Mouse (Mus musculus) myocyte (in vitro differentiated cells): Measurements from ENCODE around the gene Klhl36. TPM values are rescaled to one million over a fixed set of nuclear protein-coding genes. Genes with fewer than 3 reads are reported as not detected.

Source experiments
- H3K27me3 ChIP-seq: one replicate; pipeline ENCODE4 v1.6.1; 2011; ENCODE audit not compliant: control insufficient read depth, insufficient read depth, insufficient read length
- H3K36me3 ChIP-seq: one replicate; pipeline ENCODE4 v1.6.1; 2011; ENCODE audit not compliant: control insufficient read depth, insufficient read depth
- H3K4me2 ChIP-seq: one replicate; pipeline ENCODE4 v1.6.1; 2011; ENCODE audit warnings: low read depth, control low read depth
- H3K4me3 ChIP-seq: one replicate; pipeline ENCODE4 v1.5.1; 2011; ENCODE audit warnings: mild to moderate bottlenecking, control low read depth, moderate library complexity
- H3K79me2 ChIP-seq: one replicate; pipeline ENCODE4 v1.6.1; 2011; ENCODE audit not compliant: control insufficient read depth, insufficient read depth
- H3ac ChIP-seq: one replicate; pipeline ENCODE4 v1.6.1; 2011; ENCODE audit not compliant: control insufficient read depth, insufficient read length
- CEBPB ChIP-seq: IDR thresholded peaks from 2 replicates; pipeline ENCODE4 v1.6.1; 2011; ENCODE audit warnings: mild to moderate bottlenecking, moderate library complexity; ENCODE audit not compliant: poor library complexity, insufficient read depth, severe bottlenecking
- E2F4 ChIP-seq: IDR thresholded peaks from one replicate; pipeline ENCODE4 v1.6.1; 2011; ENCODE audit warnings: mild to moderate bottlenecking, control low read depth, moderate library complexity; ENCODE audit not compliant: insufficient read depth
- MAX ChIP-seq: IDR thresholded peaks from one replicate; pipeline ENCODE4 v1.6.1; 2011; ENCODE audit warnings: low read depth, mild to moderate bottlenecking, control low read depth
- MYOD1 ChIP-seq, 3 experiments: IDR thresholded peaks; one replicate each; pipeline ENCODE4 v1.6.1; 2011; ENCODE audit warnings: control low read depth in 2 of 3, low read depth in 2 of 3, mild to moderate bottlenecking in 2 of 3, moderate library complexity in 1 of 3; ENCODE audit not compliant: insufficient read length in 2 of 3, control insufficient read depth in 1 of 3
- MYOG ChIP-seq, 3 experiments: IDR thresholded peaks; one replicate each; pipeline ENCODE4 v1.6.1; 2011; ENCODE audit warnings: control low read depth in 2 of 3, low read depth in 2 of 3, mild to moderate bottlenecking in 2 of 3; ENCODE audit not compliant: insufficient read length in 2 of 3, control insufficient read depth in 1 of 3, insufficient read depth in 1 of 3
- POLR2A ChIP-seq: IDR thresholded peaks from one replicate; pipeline ENCODE4 v1.6.1; 2011; ENCODE audit warnings: low read depth, mild to moderate bottlenecking, control low read depth, moderate library complexity; ENCODE audit not compliant: insufficient read length
- POLR2AphosphoS2 ChIP-seq: IDR thresholded peaks from one replicate; pipeline ENCODE4 v1.6.1; 2011; ENCODE audit warnings: low read depth, control low read depth; ENCODE audit not compliant: insufficient read length
- REST ChIP-seq: IDR thresholded peaks from one replicate; pipeline ENCODE4 v1.6.1; 2011; ENCODE audit warnings: mild to moderate bottlenecking, control low read depth, moderate library complexity; ENCODE audit not compliant: insufficient read depth, insufficient read length
- SRF ChIP-seq: IDR thresholded peaks from one replicate; pipeline ENCODE4 v1.6.1; 2011; ENCODE audit warnings: low read depth; ENCODE audit not compliant: control insufficient read depth, insufficient read length
- TCF12 ChIP-seq: IDR thresholded peaks from one replicate; pipeline ENCODE4 v1.6.1; 2011; ENCODE audit warnings: mild to moderate bottlenecking, control low read depth; ENCODE audit not compliant: poor library complexity, insufficient read depth, severe bottlenecking
- TCF3 ChIP-seq: IDR thresholded peaks from one replicate; pipeline ENCODE4 v1.6.1; 2011; ENCODE audit warnings: low read depth, control low read depth; ENCODE audit not compliant: insufficient read length
- USF1 ChIP-seq: IDR thresholded peaks from one replicate; pipeline ENCODE4 v1.6.1; 2011; ENCODE audit warnings: low read depth, mild to moderate bottlenecking, control low read depth, moderate library complexity
- polyA plus RNA-seq: library from polyadenylated mRNA; unstranded; fragments of >200 nt; fragmentation: generic; extraction: Trizol; gene quantifications from one replicate; pipeline ENCODE4 v1.2.1, GENCODE M21; 2012; ENCODE audit warnings: missing spikeins

Klhl36 gene
- polyA plus RNA-seq, 1 experiment: 4.0 TPM

DNA sequence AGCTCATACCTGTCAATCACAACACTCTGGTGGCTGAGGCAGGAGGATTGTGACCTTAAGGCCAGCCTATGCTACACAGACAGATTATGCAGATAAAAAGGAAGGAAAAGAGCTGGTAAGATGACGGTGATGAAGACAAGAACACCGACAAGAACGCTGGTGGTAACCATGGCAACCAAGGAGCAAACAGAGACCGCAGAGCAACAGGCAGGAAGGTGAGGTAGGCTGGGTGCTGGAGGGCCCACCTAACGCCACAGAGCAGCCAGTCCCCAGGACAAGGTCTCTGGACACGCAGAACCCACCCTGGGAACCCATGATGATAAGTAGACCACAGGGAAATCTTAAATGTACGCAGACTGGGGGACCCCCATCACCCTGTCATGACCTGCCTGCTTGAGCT lies 31.5 kb upstream of the Klhl36 start:
- Histone ChIP-seq H3K27me3 (no peaks in the 10 kb centered on the region), H3K36me3 (no peaks in the 10 kb centered on the region), H3K4me2 (no peak overlapping the region), H3K4me3 (no peak overlapping the region), H3K79me2 (peaks cover 42% of the 10 kb centered on the region), H3ac (no peak overlapping the region)
- no peak for TF ChIP-seq REST
- TF ChIP-seq SRF: no peak
- no peak for TF ChIP-seq MAX
- TF ChIP-seq POLR2A: no peak
- no peak for TF ChIP-seq E2F4
- TF ChIP-seq POLR2AphosphoS2: no peak
- no peak for TF ChIP-seq MYOG (IDR thresholded peaks at IDR 0.05; ENCODE audit: control insufficient read depth in 1 of 3, insufficient read depth in 1 of 3, insufficient read length in 2 of 3, low read depth in 2 of 3)
- no peak for TF ChIP-seq CEBPB

DNA sequence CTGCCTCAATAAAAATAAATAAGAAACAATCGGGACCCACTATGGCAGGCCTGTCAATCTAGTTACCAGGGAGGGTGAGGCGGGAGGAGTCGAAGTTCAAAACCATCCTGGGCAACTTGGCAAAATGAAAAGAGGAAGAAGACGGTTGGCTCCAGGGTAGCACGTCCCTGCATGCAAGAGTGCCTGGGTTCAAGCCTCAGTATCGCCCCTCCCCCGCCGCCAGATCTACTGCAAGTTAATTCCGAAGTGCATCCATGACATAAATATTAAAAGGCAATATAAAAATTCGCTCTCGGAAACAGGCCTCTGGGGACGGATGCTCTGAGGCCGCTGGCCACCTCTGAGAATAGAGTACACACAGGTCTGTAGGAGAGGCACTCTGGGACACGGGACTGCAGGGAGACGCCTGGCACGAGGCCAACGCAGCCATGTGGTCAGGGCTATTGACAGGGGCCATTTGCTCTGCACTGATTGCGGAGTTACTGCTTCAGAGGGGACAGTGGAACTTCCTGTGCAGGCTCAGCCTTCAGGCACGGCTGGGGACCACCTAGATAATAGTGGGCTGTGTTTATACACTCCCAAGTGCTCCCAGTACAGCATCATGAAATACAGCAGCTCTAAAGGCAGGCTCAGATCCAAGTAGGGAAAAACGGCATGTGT lies 30.6 kb upstream of the Klhl36 start:
- Histone ChIP-seq H3K4me2 (no peak overlapping the region), H3K79me2 (peaks cover 43% of the 10 kb centered on the region), H3K36me3 (no peaks in the 10 kb centered on the region), H3ac (no peak overlapping the region), H3K27me3 (no peaks in the 10 kb centered on the region), H3K4me3 (no peak overlapping the region)
- TF ChIP-seq POLR2A (no peak), MYOG (IDR thresholded peaks at IDR 0.05; ENCODE audit: control insufficient read depth in 1 of 3, insufficient read depth in 1 of 3, insufficient read length in 2 of 3, low read depth in 2 of 3) (no peak), CEBPB (no peak), POLR2AphosphoS2 (no peak), E2F4 (no peak), MYOD1 (IDR thresholded peaks at IDR 0.05; ENCODE audit: control insufficient read depth in 1 of 3, insufficient read length in 2 of 3, low read depth in 2 of 3) (no peak), SRF (no peak), MAX (no peak), TCF12 (no peak), TCF3 (no peak), REST (no peak), USF1 (no peak)

DNA sequence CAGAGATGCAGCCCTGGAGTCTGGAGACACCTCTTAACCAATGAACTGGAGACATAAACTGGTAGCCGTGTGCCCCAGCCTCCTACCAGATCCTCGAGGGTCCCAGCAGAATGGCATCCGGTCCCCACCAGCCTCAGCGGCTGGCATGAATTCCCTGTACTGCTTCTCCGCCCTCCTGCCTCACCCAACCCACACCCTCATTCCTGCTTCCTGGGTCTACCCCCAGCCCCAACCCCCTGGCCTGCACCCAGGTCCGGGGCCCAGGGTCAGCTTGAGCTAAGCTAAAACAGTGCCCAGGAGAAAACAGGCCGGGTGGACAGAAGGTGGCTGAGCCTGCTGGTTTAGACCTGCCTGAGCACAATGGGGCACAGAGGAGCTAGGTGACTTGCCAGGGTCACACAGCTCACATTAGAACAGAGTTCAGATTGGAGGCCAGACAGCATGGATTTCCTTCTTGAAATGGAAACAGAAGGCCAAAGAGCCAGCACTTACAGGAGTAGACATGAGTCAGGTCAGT lies 29.9 kb upstream of the Klhl36 start:
- H3K4me3 ChIP-seq: no peak overlapping the region

DNA sequence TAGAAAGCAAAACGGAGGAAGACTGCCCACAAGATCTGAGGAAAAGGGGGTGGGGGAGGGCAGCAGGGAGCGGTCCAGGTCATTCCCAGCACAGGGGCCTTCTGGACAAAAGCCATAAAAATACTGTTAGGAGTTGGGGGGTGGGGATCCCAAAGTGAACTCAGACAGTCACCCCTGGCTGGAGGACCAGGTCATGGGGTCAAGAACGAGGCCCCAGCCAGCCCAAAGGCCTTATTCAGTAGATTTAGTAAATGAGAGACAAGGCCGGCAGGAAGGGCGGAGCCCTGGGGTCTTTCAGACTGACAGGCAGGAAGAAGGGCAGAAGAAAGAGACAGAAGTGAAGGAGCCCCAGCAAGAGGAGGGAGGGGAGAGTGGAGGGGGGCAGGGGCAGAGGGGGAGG lies 29.1 kb upstream of the Klhl36 start:
- TF ChIP-seq MAX (no peak), E2F4 (no peak), REST (no peak), MYOG (IDR thresholded peaks at IDR 0.05; ENCODE audit: control insufficient read depth in 1 of 3, insufficient read depth in 1 of 3, insufficient read length in 2 of 3, low read depth in 2 of 3) (no peak), TCF12 (no peak), USF1 (no peak), MYOD1 (IDR thresholded peaks at IDR 0.05; ENCODE audit: control insufficient read depth in 1 of 3, insufficient read length in 2 of 3, low read depth in 2 of 3) (no peak), CEBPB (no peak), SRF (no peak), POLR2A (no peak), POLR2AphosphoS2 (no peak), TCF3 (no peak)
- no peaks in the 10 kb centered on the region for H3K27me3 ChIP-seq
- H3K36me3 ChIP-seq: no peaks in the 10 kb centered on the region
- H3K4me3 ChIP-seq: no peak overlapping the region
- H3ac ChIP-seq: no peak overlapping the region
- no peak overlapping the region for H3K4me2 ChIP-seq
- H3K79me2 ChIP-seq: peaks cover 40% of the 10 kb centered on the region

More for the DNA sequence above, 29.9 kb upstream of the Klhl36 start:
- H3K27me3 ChIP-seq: no peaks in the 10 kb centered on the region
- no peak overlapping the region for H3K4me2 ChIP-seq
- H3ac ChIP-seq: no peak overlapping the region
- H3K79me2 ChIP-seq: peaks cover 43% of the 10 kb centered on the region
- TF ChIP-seq USF1: no peak
- no peak for TF ChIP-seq MYOD1 (IDR thresholded peaks at IDR 0.05; ENCODE audit: control insufficient read depth in 1 of 3, insufficient read length in 2 of 3, low read depth in 2 of 3)
- TF ChIP-seq SRF: no peak
- TF ChIP-seq MYOG (IDR thresholded peaks at IDR 0.05; ENCODE audit: control insufficient read depth in 1 of 3, insufficient read depth in 1 of 3, insufficient read length in 2 of 3, low read depth in 2 of 3): no peak
- TF ChIP-seq CEBPB: no peak
- TF ChIP-seq E2F4: no peak
- no peak for TF ChIP-seq TCF12
- TF ChIP-seq POLR2AphosphoS2: no peak
- no peak for TF ChIP-seq REST
- no peak for TF ChIP-seq MAX
- TF ChIP-seq TCF3: no peak
- TF ChIP-seq POLR2A: no peak
- no peaks in the 10 kb centered on the region for H3K36me3 ChIP-seq
